Mouse (Mus musculus): ENCODE results near the gene Ccdc28b. TPM values are rescaled to one million over a fixed set of nuclear protein-coding genes. Genes with fewer than 3 reads are reported as not detected.

The Ccdc28b gene
- polyA plus RNA-seq (2014; fragmentation: Illumina TruSeq; extraction: RNeasy Lipid Tissue Mini Kit (QIAGEN cat#74804); ENCODE audit: insufficient read depth, low read depth, low replicate concordance) = 30.3 TPM

GRCm38 (mm10) chr4:129623681-129624091, at the start of gene Ccdc28b:
Gene Ccdc28b (minus strand): TSS chr4:129623947.

GRCm38 (mm10) chr4:129672083-129672877, 48.5 kb upstream of the Ccdc28b start, which contains the start of gene Kpna6:
Gene Kpna6 (minus strand): TSS chr4:129672767.

GRCm38 (mm10) chr4:129640638-129641467, 17.1 kb upstream of the Ccdc28b start, which contains the start of gene Txlna:
Gene Txlna (minus strand): TSS chr4:129641065.

GRCm38 (mm10) chr4:129618786-129619691, 4.7 kb downstream of the Ccdc28b start, which contains the start of gene Iqcc:
Gene Iqcc (minus strand): TSS chr4:129619099.

GRCm38 (mm10) chr4:129614093-129614492, 9.7 kb downstream of the Ccdc28b start, which contains the start of gene Dcdc2b:
Gene Dcdc2b (minus strand): TSS chr4:129614257.

DNA sequence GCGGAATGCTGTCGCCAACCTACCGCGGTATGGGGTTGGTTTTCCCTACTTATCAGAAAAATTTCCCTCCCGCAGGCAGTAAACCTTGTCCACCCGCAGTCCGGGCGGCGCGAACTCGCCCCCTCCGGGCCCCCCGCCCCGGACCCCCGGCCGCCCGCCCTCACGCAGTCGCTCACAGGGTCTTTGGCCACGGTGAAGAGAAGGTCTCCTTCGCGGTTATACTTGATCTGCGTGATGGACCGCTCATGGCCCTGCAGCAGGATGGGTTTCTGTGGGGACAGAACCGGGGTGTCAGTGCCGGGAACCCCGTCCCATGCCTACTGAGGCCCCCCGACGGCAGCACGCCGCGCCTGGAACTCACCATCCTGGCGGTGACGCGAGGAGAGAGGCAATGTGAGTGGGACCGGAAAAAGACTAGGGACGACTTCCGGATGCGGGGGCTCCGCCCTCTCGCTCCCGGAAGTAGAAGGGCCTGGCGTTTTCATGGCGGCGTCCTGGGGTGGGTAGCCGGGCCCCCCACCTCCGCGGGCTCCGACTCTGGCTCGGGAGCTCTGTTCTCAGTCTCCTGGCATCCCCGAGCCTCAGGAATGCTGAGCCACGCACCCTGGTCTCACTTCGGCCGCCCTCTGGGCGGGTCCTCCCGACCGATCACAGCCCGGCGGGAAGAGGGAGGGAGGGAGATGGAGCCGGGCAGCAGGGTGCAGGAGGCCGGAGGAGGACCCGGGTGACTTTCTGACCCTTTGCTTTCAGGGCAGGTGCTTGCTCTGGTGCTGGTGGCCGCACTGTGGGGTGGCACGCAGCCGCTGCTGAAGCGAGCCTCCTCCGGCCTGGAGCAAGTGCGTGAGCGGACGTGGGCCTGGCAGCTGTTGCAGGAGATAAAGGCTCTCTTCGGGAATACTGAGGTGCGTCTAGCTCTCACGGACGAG, 23.3 kb downstream of the Ccdc28b start, which contains the start of the genes Eif3i and Tmem234:
Gene Eif3i (minus strand): TSS at position 416 of the 926 bp plus-strand sequence.
Gene Tmem234 (plus strand): TSS at position 436 of the 926 bp plus-strand sequence.

GRCm38 (mm10) chr4:129578466-129578865, 45.3 kb downstream of the Ccdc28b start, which contains the start of gene Fam167b:
Gene Fam167b (minus strand): TSS chr4:129578549.

GRCm38 (mm10) chr4:129573430-129573829, 50.3 kb downstream of the Ccdc28b start, which contains the start of gene Lck:
Gene Lck (minus strand): TSS chr4:129573641.

Other genes starting within 250 kb of the Ccdc28b start
- gene Zbtb8a, start 245.8 kb downstream of the Ccdc28b start, polyA plus RNA-seq (2014; fragmentation: Illumina TruSeq; extraction: RNeasy Lipid Tissue Mini Kit (QIAGEN cat#74804); ENCODE audit: insufficient read depth, low read depth, low replicate concordance) = 6.1 TPM
- gene Zbtb8b, start 183.1 kb downstream of the Ccdc28b start, polyA plus RNA-seq (2014; fragmentation: Illumina TruSeq; extraction: RNeasy Lipid Tissue Mini Kit (QIAGEN cat#74804); ENCODE audit: insufficient read depth, low read depth, low replicate concordance) = 0.13 TPM
- 32.1 TPM for gene Bsdc1, start 162.4 kb downstream of the Ccdc28b start, polyA plus RNA-seq (2014; fragmentation: Illumina TruSeq; extraction: RNeasy Lipid Tissue Mini Kit (QIAGEN cat#74804); ENCODE audit: insufficient read depth, low read depth, low replicate concordance)
- gene Tssk3, start 132.9 kb downstream of the Ccdc28b start, polyA plus RNA-seq (2014; fragmentation: Illumina TruSeq; extraction: RNeasy Lipid Tissue Mini Kit (QIAGEN cat#74804); ENCODE audit: insufficient read depth, low read depth, low replicate concordance) = not detected
- not detected for gene Fam229a, start 132.8 kb downstream of the Ccdc28b start, polyA plus RNA-seq (2014; fragmentation: Illumina TruSeq; extraction: RNeasy Lipid Tissue Mini Kit (QIAGEN cat#74804); ENCODE audit: insufficient read depth, low read depth, low replicate concordance)
- gene Marcksl1, start 110.4 kb downstream of the Ccdc28b start, polyA plus RNA-seq (2014; fragmentation: Illumina TruSeq; extraction: RNeasy Lipid Tissue Mini Kit (QIAGEN cat#74804); ENCODE audit: insufficient read depth, low read depth, low replicate concordance) = 18.3 TPM
- gene Hdac1, start 81.2 kb downstream of the Ccdc28b start, polyA plus RNA-seq (2014; fragmentation: Illumina TruSeq; extraction: RNeasy Lipid Tissue Mini Kit (QIAGEN cat#74804); ENCODE audit: insufficient read depth, low read depth, low replicate concordance) = 58.9 TPM
- gene Lck, start 50.3 kb downstream of the Ccdc28b start, polyA plus RNA-seq (2014; fragmentation: Illumina TruSeq; extraction: RNeasy Lipid Tissue Mini Kit (QIAGEN cat#74804); ENCODE audit: insufficient read depth, low read depth, low replicate concordance) = 12.2 TPM
- 0.46 TPM for gene Fam167b, start 45.4 kb downstream of the Ccdc28b start, polyA plus RNA-seq (2014; fragmentation: Illumina TruSeq; extraction: RNeasy Lipid Tissue Mini Kit (QIAGEN cat#74804); ENCODE audit: insufficient read depth, low read depth, low replicate concordance)
- gene Eif3i, start 23.3 kb downstream of the Ccdc28b start, polyA plus RNA-seq (2014; fragmentation: Illumina TruSeq; extraction: RNeasy Lipid Tissue Mini Kit (QIAGEN cat#74804); ENCODE audit: insufficient read depth, low read depth, low replicate concordance) = 182 TPM
- gene Tmem234, start 23.3 kb downstream of the Ccdc28b start, polyA plus RNA-seq (2014; fragmentation: Illumina TruSeq; extraction: RNeasy Lipid Tissue Mini Kit (QIAGEN cat#74804); ENCODE audit: insufficient read depth, low read depth, low replicate concordance) = 101 TPM
- 13.5 TPM for gene Dcdc2b, start 9.7 kb downstream of the Ccdc28b start, polyA plus RNA-seq (2014; fragmentation: Illumina TruSeq; extraction: RNeasy Lipid Tissue Mini Kit (QIAGEN cat#74804); ENCODE audit: insufficient read depth, low read depth, low replicate concordance)
- 23.5 TPM for gene Iqcc, start 4.8 kb downstream of the Ccdc28b start, polyA plus RNA-seq (2014; fragmentation: Illumina TruSeq; extraction: RNeasy Lipid Tissue Mini Kit (QIAGEN cat#74804); ENCODE audit: insufficient read depth, low read depth, low replicate concordance)
- gene Txlna, start 17.1 kb upstream of the Ccdc28b start, polyA plus RNA-seq (2014; fragmentation: Illumina TruSeq; extraction: RNeasy Lipid Tissue Mini Kit (QIAGEN cat#74804); ENCODE audit: insufficient read depth, low read depth, low replicate concordance) = 19.8 TPM
- gene Kpna6, start 48.8 kb upstream of the Ccdc28b start, polyA plus RNA-seq (2014; fragmentation: Illumina TruSeq; extraction: RNeasy Lipid Tissue Mini Kit (QIAGEN cat#74804); ENCODE audit: insufficient read depth, low read depth, low replicate concordance) = 10.6 TPM
- gene Tmem39b, start 72.9 kb upstream of the Ccdc28b start, polyA plus RNA-seq (2014; fragmentation: Illumina TruSeq; extraction: RNeasy Lipid Tissue Mini Kit (QIAGEN cat#74804); ENCODE audit: insufficient read depth, low read depth, low replicate concordance) = 5.7 TPM
- 37.7 TPM for gene Khdrbs1, start 118.4 kb upstream of the Ccdc28b start, polyA plus RNA-seq (2014; fragmentation: Illumina TruSeq; extraction: RNeasy Lipid Tissue Mini Kit (QIAGEN cat#74804); ENCODE audit: insufficient read depth, low read depth, low replicate concordance)
- 145 TPM for gene Ptp4a2, start 187.3 kb upstream of the Ccdc28b start, polyA plus RNA-seq (2014; fragmentation: Illumina TruSeq; extraction: RNeasy Lipid Tissue Mini Kit (QIAGEN cat#74804); ENCODE audit: insufficient read depth, low read depth, low replicate concordance)

Data from lung, adult 10 weeks (tissue).